11 mouse cellular contexts compared by ENCODE assay signal in the genomic region with DNA sequence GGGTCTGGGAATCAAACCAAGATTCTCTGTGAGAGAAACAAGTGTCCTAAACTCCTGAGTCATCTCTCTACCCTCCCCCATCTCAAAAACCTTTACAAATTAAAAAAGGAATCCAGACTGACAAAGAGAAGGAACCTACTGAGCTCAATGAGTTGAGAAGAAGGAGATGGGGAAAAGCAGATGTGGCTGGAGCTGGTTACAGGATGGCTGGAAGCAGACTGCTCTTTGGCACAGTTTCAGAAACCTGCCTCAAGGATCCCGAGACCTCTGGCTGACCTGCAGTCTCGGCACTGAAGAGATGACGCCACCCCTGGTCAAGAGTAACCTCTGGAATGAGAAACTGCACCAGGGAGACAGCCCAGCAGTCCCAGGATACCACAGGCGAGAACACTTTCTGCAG.
A peak's percentile ranks its signal among the peaks of the same experiment; 100 is the strongest.
DNase-seq lines count a peak whose midpoint lies in the region; ATAC-seq lines count a peak whose summit lies in the region.
"Had no signal": no experiment of that assay in that cellular context is flagged by ENCODE, and none has a peak within 500 bp of the region (broad histone marks: within the 10 kb centered on the region; RNA-seq: fewer than 3 reads in every experiment).

No protein-coding gene starts in this region.

- no peaks in the 10 kb centered on the region for H3K9me3 ChIP-seq in heart, embryonic 13.5 days
- H3K9me3 ChIP-seq: intestine, embryonic 15.5 days; neural tube, embryonic 12.5 days had no signal

- no peak for ATAC-seq in heart, embryonic 13.5 days (ENCODE audit: extremely low read depth, insufficient number of reproducible peaks, low FRiP score, low TSS enrichment)
- ATAC-seq in CD4-positive, CD25-positive, alpha-beta regulatory T cell, adult 4 months: no peak
- ATAC-seq: intestine, embryonic 15.5 days had no signal

- H3K4me1 ChIP-seq in heart, embryonic 13.5 days: peaks cover 58% of the 10 kb centered on the region
- H3K4me1 ChIP-seq: intestine, embryonic 15.5 days; neural tube, embryonic 12.5 days had no signal

- H3K27ac ChIP-seq in heart, embryonic 13.5 days (replicated peaks): peak overlapping the region; percentile 34
- H3K27ac ChIP-seq: intestine, embryonic 15.5 days; liver, embryonic 14.5 days; neural tube, embryonic 12.5 days had no signal

- H3K4me2 ChIP-seq in heart, embryonic 13.5 days: no peak overlapping the region; the same call in 1 of the 2 replicates
- H3K4me2 ChIP-seq: intestine, embryonic 15.5 days; neural tube, embryonic 12.5 days had no signal

- no peaks in the 10 kb centered on the region for H3K36me3 ChIP-seq in heart, embryonic 13.5 days
- H3K36me3 ChIP-seq: intestine, embryonic 15.5 days; neural tube, embryonic 12.5 days had no signal

- no peak overlapping the region for H3K4me3 ChIP-seq in heart, embryonic 13.5 days
- H3K4me3 ChIP-seq: intestine, embryonic 15.5 days; neural tube, embryonic 12.5 days had no signal

- 18% methylated on average over 4 of the region's 4 CpGs for WGBS in heart, embryonic 13.5 days

- peak; percentile 72 for DNase-seq in gastrocnemius, adult 18-20 months (ENCODE audit: low spot score)
- no peak for DNase-seq in gastrocnemius, postnatal 10 days
- peak; percentile 80 to 88 for DNase-seq in adrenal gland, adult (ENCODE audit: inconsistent age in 2 of 2, low spot score in 1 of 2)
- DNase-seq in lung, postnatal 10 days: peak; percentile 60
- DNase-seq in liver: no peak
- no peak for DNase-seq in cerebellum, adult 9-10 months

- no peaks in the 10 kb centered on the region for H3K27me3 ChIP-seq in heart, embryonic 13.5 days (replicated peaks)
- H3K27me3 ChIP-seq: intestine, embryonic 15.5 days; neural tube, embryonic 12.5 days had no signal

- no peak overlapping the region for H3K9ac ChIP-seq in heart, embryonic 13.5 days
- H3K9ac ChIP-seq: intestine, embryonic 15.5 days; liver, embryonic 14.5 days; neural tube, embryonic 12.5 days had no signal

Comparison
In these comparisons a context has a peak if more than half of its experiments do, and no peak if none do; other contexts are left out.
1. DNase-seq: peak in gastrocnemius, adult 18-20 months (single experiment), adrenal gland, adult (2 of 2) and lung, postnatal 10 days (single experiment); none in gastrocnemius, postnatal 10 days (single experiment), liver (single experiment) and cerebellum, adult 9-10 months (single experiment).